Mouse (Mus musculus) hindbrain, embryonic 16.5 days (tissue): ENCODE data around the gene Spi1. TPM values are rescaled to one million over a fixed set of nuclear protein-coding genes. Genes with fewer than 3 reads are reported as not detected.

ENCODE experiments used
- ATAC-seq: fragments of 200-750 bp; cut with Nextera tagmentation; 2 replicates; pipeline ENCODE4 v1.8.0; 2017; ENCODE audit warnings: moderate TSS enrichment, moderate library complexity
- H3K27ac ChIP-seq: fragments of 300-500 bp; sonication (generic); 2 replicates; pipeline ENCODE4 v1.5.1; 2014; ENCODE audit warnings: low read depth, mild to moderate bottlenecking, control low read depth, low read length, moderate library complexity
- H3K27me3 ChIP-seq: fragments of 300-500 bp; sonication (generic); replicated peaks from 2 replicates; pipeline ENCODE4 v1.6.1; 2014; ENCODE audit warnings: low read length; ENCODE audit not compliant: control insufficient read depth, insufficient read depth
- H3K36me3 ChIP-seq: fragments of 300-500 bp; sonication (generic); 2 replicates; pipeline ENCODE4 v1.6.1; 2014; ENCODE audit warnings: mild to moderate bottlenecking, low read length, moderate library complexity, mixed read lengths; ENCODE audit not compliant: control insufficient read depth, insufficient read depth
- H3K4me1 ChIP-seq: fragments of 300-500 bp; sonication (generic); 2 replicates; pipeline ENCODE4 v1.6.1; 2014; ENCODE audit warnings: low read depth, low read length; ENCODE audit not compliant: control insufficient read depth, insufficient read depth
- H3K4me2 ChIP-seq: fragments of 300-500 bp; sonication (generic); 2 replicates; pipeline ENCODE4 v1.6.1; 2014; ENCODE audit warnings: mild to moderate bottlenecking, low read length, control low read depth, moderate library complexity
- H3K4me3 ChIP-seq: fragments of 300-500 bp; sonication (generic); 2 replicates; pipeline ENCODE4 v1.5.1; 2014; ENCODE audit warnings: mild to moderate bottlenecking, low read length, control low read depth, moderate library complexity
- H3K9ac ChIP-seq: fragments of 300-500 bp; sonication (generic); 2 replicates; pipeline ENCODE4 v1.6.1; 2014; ENCODE audit warnings: low read depth, mild to moderate bottlenecking, control low read depth, low read length, moderate library complexity
- H3K9me3 ChIP-seq: fragments of 300-500 bp; sonication (generic); 2 replicates; pipeline ENCODE4 v1.6.1; 2014; ENCODE audit warnings: mild to moderate bottlenecking, low read length, moderate library complexity; ENCODE audit not compliant: control insufficient read depth
- WGBS: fragments of 180-500 bp; shearing (Covaris S2); extraction: QIAGEN DNeasy Blood & Tissue Kit; methylation state at CpG from one replicate; pipeline ENCODE4 v1.1.7; 2014; 5-methylcytosine and 5-hydroxymethylcytosine counted together
- polyA plus RNA-seq: library from polyadenylated mRNA; unstranded; fragments of >200 nt; fragmentation: Nextera tagmentation; extraction: Ambion mirVana; gene quantifications from 2 replicates; pipeline ENCODE4 v1.2.1, GENCODE M21; 2015

Spi1 gene
- polyA plus RNA-seq, 1 experiment from 2014 or later, result 4.2 TPM

DNA sequence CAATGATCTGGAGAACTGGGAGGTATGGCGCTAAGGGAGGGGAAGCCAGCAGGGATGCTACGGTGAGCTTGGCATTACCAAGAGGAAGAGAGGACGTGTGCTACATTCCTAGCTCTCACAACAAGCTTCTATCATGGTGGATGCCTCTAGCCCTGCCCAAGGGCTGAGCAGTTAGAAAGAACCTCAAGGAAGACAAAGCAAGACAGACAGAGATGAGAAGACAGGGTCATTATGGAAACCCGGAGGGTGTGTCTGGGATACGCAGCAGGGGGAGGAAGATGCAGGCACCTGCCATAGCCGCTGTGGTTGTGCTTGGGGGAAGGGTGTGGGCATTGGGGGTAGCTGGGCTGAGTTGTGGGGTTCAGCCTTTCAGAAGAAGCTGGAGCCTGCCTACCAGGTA lies 41.3 kb downstream of the Spi1 start:
- H3K27ac ChIP-seq, result no peak overlapping the region
- no peak overlapping the region for H3K9ac ChIP-seq
- 81% methylated on average over 6 of the region's 6 CpGs for WGBS
- H3K4me2 ChIP-seq, result no peak overlapping the region
- no peaks in the 10 kb centered on the region for H3K27me3 ChIP-seq
- H3K4me1 ChIP-seq, result no peaks in the 10 kb centered on the region
- no peaks in the 10 kb centered on the region for H3K9me3 ChIP-seq
- H3K4me3 ChIP-seq, result no peak overlapping the region
- H3K36me3 ChIP-seq, result no peaks in the 10 kb centered on the region
- ATAC-seq, result no peak

DNA sequence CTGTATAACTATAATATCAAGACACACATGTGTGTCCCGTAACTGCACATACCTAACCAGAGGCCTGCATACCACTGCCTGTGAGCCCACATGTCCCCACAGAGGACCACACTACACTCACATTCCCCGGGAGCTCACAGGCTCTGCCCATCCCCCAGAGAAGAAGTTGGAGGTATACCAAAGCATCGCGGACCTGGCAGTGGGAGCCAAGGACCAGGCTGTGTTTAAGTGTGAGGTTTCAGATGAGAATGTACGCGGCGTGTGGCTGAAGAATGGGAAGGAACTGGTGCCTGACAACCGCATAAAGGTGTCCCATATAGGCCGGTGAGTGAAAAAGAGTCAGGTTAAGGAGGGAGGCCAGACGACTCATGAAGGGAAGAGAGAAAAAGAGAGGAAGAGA lies 42.9 kb downstream of the Spi1 start:
- H3K27me3 ChIP-seq, result no peaks in the 10 kb centered on the region
- no peaks in the 10 kb centered on the region for H3K9me3 ChIP-seq
- H3K4me1 ChIP-seq, result no peaks in the 10 kb centered on the region
- no peak for ATAC-seq
- no peak overlapping the region for H3K9ac ChIP-seq
- H3K4me2 ChIP-seq, result no peak overlapping the region
- no peak overlapping the region for H3K27ac ChIP-seq
- WGBS, result 88% methylated on average over 10 of the region's 10 CpGs
- H3K4me3 ChIP-seq, result no peak overlapping the region
- H3K36me3 ChIP-seq, result no peaks in the 10 kb centered on the region

DNA sequence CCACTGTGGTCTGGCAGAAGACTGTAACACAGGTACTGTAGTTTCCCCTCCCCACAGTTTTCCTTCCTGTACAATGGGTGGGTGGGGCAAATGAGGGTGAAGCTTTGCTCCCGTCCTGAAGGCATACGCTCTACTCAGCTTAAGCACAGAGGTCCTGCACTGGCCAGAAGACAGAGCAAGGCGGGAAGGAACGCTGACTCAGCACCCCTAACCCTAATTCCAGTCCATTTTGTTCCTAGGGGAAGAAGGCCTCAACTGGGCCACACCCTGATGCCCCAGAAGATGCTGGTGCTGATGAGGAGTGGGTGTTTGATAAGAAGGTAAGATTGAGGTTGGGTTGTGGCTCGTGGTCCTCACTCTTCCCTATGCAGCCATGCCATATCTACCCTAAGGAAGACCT lies 46.6 kb downstream of the Spi1 start:
- H3K27me3 ChIP-seq, result no peaks in the 10 kb centered on the region
- no peaks in the 10 kb centered on the region for H3K4me1 ChIP-seq
- no peak for ATAC-seq
- WGBS, result 91% methylated on average over 5 of the region's 5 CpGs
- no peak overlapping the region for H3K27ac ChIP-seq
- no peaks in the 10 kb centered on the region for H3K36me3 ChIP-seq
- no peak overlapping the region for H3K4me2 ChIP-seq
- no peaks in the 10 kb centered on the region for H3K9me3 ChIP-seq
- H3K4me3 ChIP-seq, result no peak overlapping the region
- H3K9ac ChIP-seq, result no peak overlapping the region

DNA sequence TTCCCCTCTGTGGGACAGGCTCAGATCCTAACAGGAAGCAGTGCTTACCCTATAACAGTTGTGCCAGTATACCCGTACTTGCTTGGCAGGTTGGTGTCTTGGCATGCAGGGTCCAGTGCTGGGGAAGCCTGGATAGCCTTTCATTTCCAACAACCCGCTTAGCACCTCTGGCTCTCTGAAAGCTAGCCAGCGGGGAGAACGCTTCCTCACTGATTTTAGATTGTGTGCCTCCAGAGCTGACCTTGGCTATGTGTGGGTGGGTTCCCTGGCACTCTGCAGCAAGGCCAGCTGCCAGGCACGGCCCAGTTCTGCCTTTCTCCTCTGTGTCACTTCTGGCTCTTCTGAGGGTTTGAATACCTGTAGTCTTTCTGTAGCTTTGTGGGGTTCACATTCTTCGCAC lies 47.9 kb downstream of the Spi1 start:
- Histone ChIP-seq H3K27ac (no peak overlapping the region), H3K9me3 (no peaks in the 10 kb centered on the region), H3K4me3 (no peak overlapping the region), H3K4me1 (no peaks in the 10 kb centered on the region), H3K4me2 (no peak overlapping the region), H3K9ac (no peak overlapping the region), H3K27me3 (no peaks in the 10 kb centered on the region), H3K36me3 (no peaks in the 10 kb centered on the region)
- WGBS, result 86% methylated on average over 6 of the region's 6 CpGs
- no peak for ATAC-seq

- no peak for ATAC-seq
- Histone ChIP-seq H3K4me3 (no peak overlapping the region), H3K36me3 (no peaks in the 10 kb centered on the region), H3K9ac (no peak overlapping the region), H3K9me3 (no peaks in the 10 kb centered on the region), H3K4me1 (no peaks in the 10 kb centered on the region), H3K27ac (no peak overlapping the region), H3K4me2 (no peak overlapping the region), H3K27me3 (no peaks in the 10 kb centered on the region)
- 94% methylated on average over 15 of the region's 15 CpGs for WGBS
Measured at GRCm38 (mm10) chr2:91131251-91131650, 49.1 kb downstream of the Spi1 start.

GRCm38 (mm10) chr2:91132035-91132434 lies 49.8 kb downstream of the Spi1 start:
- ATAC-seq, result no peak
- H3K27ac ChIP-seq, result no peak overlapping the region
- no peak overlapping the region for H3K4me2 ChIP-seq
- H3K9ac ChIP-seq, result no peak overlapping the region
- no peaks in the 10 kb centered on the region for H3K4me1 ChIP-seq
- H3K36me3 ChIP-seq, result peaks cover 3% of the 10 kb centered on the region; the same call in 1 of the 2 replicates
- H3K9me3 ChIP-seq, result no peaks in the 10 kb centered on the region
- WGBS, result 93% methylated on average over 3 of the region's 3 CpGs
- H3K27me3 ChIP-seq, result no peaks in the 10 kb centered on the region
- no peak overlapping the region for H3K4me3 ChIP-seq

DNA sequence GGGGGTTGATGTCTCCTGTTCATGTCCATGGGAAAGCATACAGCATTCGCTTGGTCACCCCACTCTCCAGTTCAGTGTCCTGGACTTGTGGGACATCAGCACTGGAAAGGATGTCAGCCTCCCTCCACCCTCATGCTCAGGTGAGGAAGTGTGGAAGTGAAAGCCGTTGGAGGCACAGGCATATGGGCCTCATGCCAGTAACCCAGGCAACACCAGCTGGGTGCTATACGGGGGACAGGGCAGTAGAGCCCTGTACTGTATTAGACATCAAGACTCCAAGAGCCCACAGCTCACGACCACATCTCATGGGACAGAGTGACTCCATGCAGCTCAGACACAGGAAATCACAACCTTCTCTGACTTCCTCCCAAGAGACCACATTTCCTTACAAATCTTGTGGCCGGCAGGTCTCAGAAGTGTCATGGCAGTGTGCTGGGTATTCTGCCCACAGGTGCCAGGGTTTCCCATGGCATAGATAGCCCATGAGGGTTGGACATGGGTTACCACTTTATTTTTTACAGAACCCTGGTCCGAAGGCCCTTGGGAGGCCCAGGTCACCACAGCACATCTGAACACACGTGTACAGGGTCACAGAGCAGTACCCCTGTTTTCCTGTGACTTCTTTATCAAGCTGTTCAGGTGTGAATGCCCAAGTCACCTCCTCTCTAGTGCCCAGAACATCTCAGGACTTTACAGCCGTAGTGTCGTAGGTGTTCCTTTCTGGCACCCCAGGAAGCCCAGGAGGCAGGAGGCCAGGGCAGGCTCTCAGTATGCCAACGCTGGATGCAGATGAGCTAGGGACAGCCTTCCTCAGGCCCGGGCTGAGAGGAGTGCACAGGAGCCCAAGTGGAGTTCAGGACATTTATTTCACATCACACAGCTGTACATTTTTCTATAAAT lies 54.6 kb downstream of the Spi1 start:
- WGBS, result 83% methylated on average over 11 of the region's 11 CpGs
- ATAC-seq, result no peak

DNA sequence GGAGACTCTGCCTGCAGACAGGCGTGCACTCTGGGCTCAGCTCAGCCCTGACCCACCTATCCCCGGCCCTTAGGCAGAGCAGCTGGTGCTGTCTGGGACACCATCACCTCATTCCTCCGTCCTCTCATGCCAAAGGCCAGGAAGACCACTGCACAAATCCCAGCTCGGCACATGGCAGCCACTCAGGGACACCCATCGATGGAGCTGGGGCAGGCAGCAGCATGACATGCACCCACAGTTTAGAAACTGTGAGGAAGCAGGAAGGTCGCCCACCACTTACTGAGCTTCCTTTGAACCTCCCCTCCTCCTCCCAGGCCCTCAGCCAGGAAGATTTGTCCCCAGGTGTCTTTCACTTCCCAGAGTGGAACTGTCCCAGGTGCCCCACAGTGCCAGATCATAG lies 55.3 kb downstream of the Spi1 start:
- Histone ChIP-seq H3K27me3 (no peaks in the 10 kb centered on the region), H3K9ac (no peak overlapping the region), H3K27ac (no peak overlapping the region), H3K4me1 (no peaks in the 10 kb centered on the region), H3K4me3 (no peak overlapping the region), H3K9me3 (no peaks in the 10 kb centered on the region), H3K4me2 (no peak overlapping the region), H3K36me3 (peaks cover 37% of the 10 kb centered on the region)
- WGBS, result 91% methylated on average over 6 of the region's 6 CpGs
- no peak for ATAC-seq

More for the DNA sequence above, 54.6 kb downstream of the Spi1 start:
- H3K4me3 ChIP-seq, result no peak overlapping the region
- peaks cover 32% of the 10 kb centered on the region for H3K36me3 ChIP-seq
- H3K4me1 ChIP-seq, result no peaks in the 10 kb centered on the region
- no peak overlapping the region for H3K9ac ChIP-seq
- no peaks in the 10 kb centered on the region for H3K9me3 ChIP-seq
- H3K27ac ChIP-seq, result no peak overlapping the region
- H3K27me3 ChIP-seq, result no peaks in the 10 kb centered on the region
- H3K4me2 ChIP-seq, result no peak overlapping the region

- 85% methylated on average over 5 of the region's 5 CpGs for WGBS
- H3K9me3 ChIP-seq, result no peaks in the 10 kb centered on the region
- H3K27me3 ChIP-seq, result no peaks in the 10 kb centered on the region
- no peak overlapping the region for H3K27ac ChIP-seq
- H3K4me2 ChIP-seq, result no peak overlapping the region
- H3K4me1 ChIP-seq, result no peaks in the 10 kb centered on the region
- ATAC-seq, result no peak
- no peak overlapping the region for H3K4me3 ChIP-seq
- peaks cover 46% of the 10 kb centered on the region for H3K36me3 ChIP-seq
- H3K9ac ChIP-seq, result no peak overlapping the region
Measured at GRCm38 (mm10) chr2:91139311-91139710, 57.1 kb downstream of the Spi1 start.
